Mouse (Mus musculus) bone marrow macrophage, adult 2 months (primary cell): ENCODE measurements around the gene Unc13d.

Experiments used
- CTCF ChIP-seq: IDR thresholded peaks from 2 replicates; pipeline ENCODE4 v1.5.1; 2012; ENCODE audit warnings: low read depth, mild to moderate bottlenecking, low read length, moderate library complexity
- POLR2A ChIP-seq: IDR thresholded peaks from 2 replicates; pipeline ENCODE4 v1.6.1; 2012; ENCODE audit warnings: mild to moderate bottlenecking, low read depth, low read length, borderline replicate concordance

DNA sequence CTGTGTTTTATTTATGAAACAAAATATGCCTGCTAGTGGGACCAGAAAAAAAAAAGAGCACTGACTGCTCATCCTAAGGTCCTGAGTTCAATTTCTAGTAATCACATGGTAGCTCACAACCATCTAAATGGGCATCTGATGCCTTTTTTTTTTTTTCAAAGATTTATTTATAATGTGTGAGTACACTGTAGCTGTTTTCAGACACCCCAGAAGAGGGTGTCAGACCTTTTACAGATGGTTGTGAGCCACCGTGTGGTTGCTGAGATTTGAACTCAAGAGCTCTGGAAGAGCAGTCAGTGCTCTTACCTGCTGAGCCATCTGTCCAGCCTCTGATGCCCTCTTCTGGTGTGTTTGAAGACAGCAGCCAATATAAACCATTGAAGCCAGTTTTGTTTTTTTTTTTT lies 57.2 kb downstream of the Unc13d start:
- TF ChIP-seq CTCF (no peak), POLR2A (no peak)
